Mouse (Mus musculus) embryonic fibroblast, embryonic 13.5 days (primary cell): ENCODE measurements around the gene Fbxo21. TPM values are rescaled to one million over a fixed set of nuclear protein-coding genes. Genes with fewer than 3 reads are reported as not detected.

ENCODE experiments used
- H3K27ac ChIP-seq: 2 replicates; pipeline ENCODE4 v1.5.1; 2012; ENCODE audit warnings: low read length, control low read depth, inconsistent platforms; ENCODE audit not compliant: insufficient read depth
- H3K4me1 ChIP-seq: 2 replicates; pipeline ENCODE4 v1.6.1; 2011; ENCODE audit warnings: low read length; ENCODE audit not compliant: control insufficient read depth, insufficient read depth
- H3K4me3 ChIP-seq: 2 replicates; pipeline ENCODE4 v1.5.1; 2011; ENCODE audit warnings: mild to moderate bottlenecking, control low read depth, low read length; ENCODE audit not compliant: insufficient read depth
- CTCF ChIP-seq: IDR thresholded peaks from 2 replicates; pipeline ENCODE4 v1.5.1; 2011; ENCODE audit warnings: mild to moderate bottlenecking, control low read depth, low read length, moderate library complexity, borderline replicate concordance; ENCODE audit not compliant: insufficient read depth
- POLR2A ChIP-seq: IDR thresholded peaks from 2 replicates; pipeline ENCODE4 v1.6.1; 2011; ENCODE audit warnings: low read depth, mild to moderate bottlenecking, control low read depth, low read length, moderate library complexity
- polyA plus RNA-seq: library from polyadenylated mRNA; stranded (reverse); fragments of >200 nt; gene quantifications from 2 replicates; pipeline ENCODE4 v1.2.4, GENCODE M21; 2011; ENCODE audit warnings: low read depth; ENCODE audit not compliant: missing spikeins, insufficient read length

The Fbxo21 gene
- polyA plus RNA-seq, 1 experiment = 39.0 TPM

DNA sequence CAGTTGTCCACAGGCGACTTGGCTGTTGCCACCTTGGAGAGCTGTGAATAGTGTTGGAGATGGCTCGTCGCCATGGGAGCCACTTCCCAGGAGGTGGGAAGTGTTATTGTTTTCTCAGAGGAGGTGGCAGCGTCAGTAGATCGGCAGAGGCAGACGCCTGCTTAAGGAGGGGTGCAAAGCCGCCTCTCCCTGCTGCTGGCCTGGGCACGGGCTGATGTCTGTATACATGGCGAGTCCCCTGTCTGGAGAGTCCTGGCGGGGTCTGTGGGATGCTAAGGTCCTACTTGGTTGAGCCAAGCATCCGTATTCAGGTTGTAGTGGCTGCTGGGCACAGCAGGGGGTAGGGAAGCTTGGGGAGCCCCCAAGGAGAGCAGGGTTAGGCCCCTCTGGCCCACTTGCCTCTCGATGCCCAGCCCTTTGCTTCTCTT lies 62.7 kb downstream of the Fbxo21 start:
- H3K4me1 ChIP-seq = no peaks in the 10 kb centered on the region
- no peak overlapping the region for H3K27ac ChIP-seq
- TF ChIP-seq CTCF = no peak
- no peak for TF ChIP-seq POLR2A
- no peak overlapping the region for H3K4me3 ChIP-seq

DNA sequence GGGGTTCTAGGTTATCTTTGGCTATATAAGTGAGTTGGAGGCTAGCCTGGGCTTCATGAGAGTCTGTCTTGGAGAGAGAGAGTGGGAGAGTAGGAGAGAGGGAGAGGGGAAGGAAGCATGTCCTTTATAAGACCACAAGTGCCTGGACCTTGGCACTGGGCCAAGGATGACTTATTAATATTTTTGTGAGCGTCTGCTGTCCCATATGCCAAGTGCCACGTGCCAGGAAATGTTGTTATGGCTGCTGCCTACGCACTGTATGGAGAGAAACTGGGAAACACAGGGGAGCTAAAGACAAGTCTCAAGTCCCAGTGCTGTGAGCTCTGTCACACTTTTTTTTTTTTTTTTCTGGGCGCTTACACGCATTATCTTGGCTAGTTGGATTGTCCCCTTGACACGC lies 66.1 kb downstream of the Fbxo21 start:
- Histone ChIP-seq H3K27ac (no peak overlapping the region), H3K4me1 (no peaks in the 10 kb centered on the region), H3K4me3 (no peak overlapping the region)
- TF ChIP-seq CTCF (no peak), POLR2A (no peak)

DNA sequence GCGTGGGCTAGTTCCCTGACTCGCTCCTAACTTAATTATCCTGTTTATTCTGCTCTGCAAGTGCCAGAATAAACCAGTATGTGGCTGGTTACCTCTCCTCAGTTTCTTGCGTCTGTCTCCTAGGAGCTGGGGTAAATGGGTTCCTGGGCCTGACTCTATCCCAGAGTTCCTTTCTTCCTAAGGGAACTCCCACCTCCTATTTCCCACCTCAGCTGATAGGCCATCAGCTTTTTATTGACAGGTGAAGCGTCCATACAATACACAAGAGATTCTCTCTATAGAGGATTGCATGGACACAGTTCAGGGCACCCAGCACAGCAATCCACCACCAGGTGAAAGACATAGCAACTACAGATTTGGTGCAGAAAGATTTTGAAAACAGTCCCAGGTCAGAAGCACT lies 67.2 kb downstream of the Fbxo21 start:
- no peak for TF ChIP-seq CTCF
- Histone ChIP-seq H3K27ac (no peak overlapping the region), H3K4me1 (no peaks in the 10 kb centered on the region), H3K4me3 (no peak overlapping the region)

DNA sequence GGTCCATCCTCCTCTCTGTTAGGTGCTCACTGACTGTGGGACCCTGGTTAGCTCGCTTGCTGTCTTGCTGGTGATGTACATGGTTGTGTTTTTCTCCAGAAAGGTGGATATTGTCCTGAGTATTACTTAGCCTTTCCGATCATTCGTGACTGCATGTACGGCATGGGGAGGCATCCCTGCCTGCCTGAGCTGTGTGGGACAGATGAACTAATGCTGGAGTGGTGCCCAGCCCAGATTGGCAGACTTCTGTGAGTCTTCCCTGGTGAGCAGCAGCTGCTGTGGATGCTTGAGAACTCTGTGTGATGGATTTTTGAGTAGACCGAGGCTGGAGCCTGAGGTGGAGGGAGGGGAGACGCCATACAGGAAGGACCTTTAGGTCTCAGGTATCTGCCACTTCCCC lies 68.4 kb downstream of the Fbxo21 start:
- Histone ChIP-seq H3K4me1 (no peaks in the 10 kb centered on the region), H3K27ac (no peak overlapping the region), H3K4me3 (no peak overlapping the region)
- no peak for TF ChIP-seq CTCF
- TF ChIP-seq POLR2A = no peak

DNA sequence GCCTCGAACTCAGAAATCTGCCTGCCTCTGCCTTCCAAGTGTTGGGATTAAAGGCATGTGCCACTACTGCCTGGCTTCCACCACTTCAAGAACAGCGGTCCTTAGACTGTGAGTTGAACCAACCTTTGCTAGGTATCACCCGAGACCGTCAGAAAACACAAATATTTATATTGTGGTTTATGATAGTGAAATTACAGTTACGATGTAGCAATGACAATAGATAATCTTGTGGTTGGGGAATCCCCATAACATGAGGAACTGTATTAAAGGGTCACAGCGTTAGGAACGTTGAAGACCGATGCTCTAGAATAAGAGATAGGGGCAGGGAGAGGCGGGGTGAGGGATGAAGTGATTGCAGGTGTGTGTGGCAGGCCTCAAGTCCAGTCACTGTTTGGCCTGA lies 68.9 kb downstream of the Fbxo21 start:
- H3K4me3 ChIP-seq = no peak overlapping the region
- H3K27ac ChIP-seq = no peak overlapping the region
- no peaks in the 10 kb centered on the region for H3K4me1 ChIP-seq
- TF ChIP-seq POLR2A (no peak), CTCF (no peak)

GRCm38 (mm10) chr5:118047091-118047757 lies 70.7 kb downstream of the Fbxo21 start:
- no peaks in the 10 kb centered on the region for H3K4me1 ChIP-seq
- H3K27ac ChIP-seq = no peak overlapping the region
- no peak overlapping the region for H3K4me3 ChIP-seq
- TF ChIP-seq POLR2A (no peak), CTCF (no peak)

DNA sequence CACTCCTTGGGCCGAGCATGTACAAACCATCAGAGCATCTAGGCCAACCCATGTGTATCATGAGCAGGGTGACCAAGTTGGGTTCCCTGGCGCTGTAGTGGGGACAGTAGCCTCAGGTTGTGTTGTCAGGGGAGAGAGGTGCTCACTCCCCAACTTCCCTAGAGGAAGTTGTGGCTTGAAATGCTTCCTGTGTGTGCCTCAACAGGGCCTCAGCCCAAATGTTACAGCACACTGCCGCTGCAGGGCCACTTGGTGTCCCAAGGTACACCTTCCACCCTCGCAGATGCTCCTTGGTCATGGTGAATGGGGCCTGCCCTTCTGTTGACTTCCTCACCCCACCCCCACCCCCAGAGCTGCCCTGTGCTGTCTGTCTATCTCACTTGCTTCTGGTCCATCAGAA lies 71.9 kb downstream of the Fbxo21 start:
- Histone ChIP-seq H3K4me1 (no peaks in the 10 kb centered on the region), H3K4me3 (no peak overlapping the region), H3K27ac (no peak overlapping the region)
- no peak for TF ChIP-seq POLR2A
- TF ChIP-seq CTCF = no peak

DNA sequence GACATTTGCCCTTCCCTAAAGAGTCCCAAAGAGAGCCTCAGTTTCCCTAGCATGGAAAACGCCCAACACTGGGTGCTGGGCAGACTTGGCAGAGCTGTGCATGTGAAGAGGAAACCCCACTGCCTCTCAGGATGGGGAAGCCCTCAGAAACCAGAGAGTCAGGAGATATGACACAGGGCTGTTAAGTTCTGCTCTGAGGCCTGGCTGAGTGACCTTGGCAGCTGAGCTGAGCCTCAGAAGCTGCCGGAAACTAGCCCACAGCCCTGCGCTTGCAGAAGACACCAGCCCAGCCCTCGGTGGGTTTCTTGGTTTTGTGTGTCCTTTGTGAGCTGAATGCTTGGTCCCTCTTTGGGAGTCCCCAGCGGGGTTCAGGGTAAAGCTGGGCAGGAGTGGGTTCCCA lies 72.4 kb downstream of the Fbxo21 start:
- TF ChIP-seq POLR2A (no peak), CTCF (no peak)
- H3K27ac ChIP-seq = no peak overlapping the region

DNA sequence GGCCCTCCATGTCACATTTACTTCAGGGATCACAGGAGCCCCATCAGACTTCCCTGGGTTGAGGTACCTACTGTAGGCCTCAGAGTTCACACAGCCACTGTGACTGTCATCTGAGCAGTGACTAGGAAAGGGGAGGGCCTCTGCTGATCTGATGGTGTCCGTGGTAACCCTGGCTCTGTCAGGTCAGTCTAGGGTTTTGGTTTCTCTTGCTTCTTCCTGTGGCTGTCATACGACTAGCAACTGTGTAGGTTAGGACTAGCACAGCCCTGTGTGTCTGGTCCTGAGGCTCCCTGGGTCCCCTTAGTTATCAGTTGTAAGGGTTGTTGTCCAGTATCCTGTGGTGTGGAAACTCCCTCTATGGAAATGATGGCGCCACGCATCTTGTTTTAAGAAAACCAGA lies 74.2 kb downstream of the Fbxo21 start:
- no peak overlapping the region for H3K27ac ChIP-seq
- TF ChIP-seq POLR2A = no peak
- TF ChIP-seq CTCF = no peak
- no peak overlapping the region for H3K4me3 ChIP-seq
- no peaks in the 10 kb centered on the region for H3K4me1 ChIP-seq

More for the DNA sequence above, 72.4 kb downstream of the Fbxo21 start:
- Histone ChIP-seq H3K4me3 (no peak overlapping the region), H3K4me1 (no peaks in the 10 kb centered on the region)

- Histone ChIP-seq H3K4me3 (no peak overlapping the region), H3K4me1 (no peaks in the 10 kb centered on the region), H3K27ac (no peak overlapping the region)
- no peak for TF ChIP-seq POLR2A
- no peak for TF ChIP-seq CTCF
These were observed 75.6 kb downstream of the Fbxo21 start for GRCm38 (mm10) chr5:118051981-118052662.

DNA sequence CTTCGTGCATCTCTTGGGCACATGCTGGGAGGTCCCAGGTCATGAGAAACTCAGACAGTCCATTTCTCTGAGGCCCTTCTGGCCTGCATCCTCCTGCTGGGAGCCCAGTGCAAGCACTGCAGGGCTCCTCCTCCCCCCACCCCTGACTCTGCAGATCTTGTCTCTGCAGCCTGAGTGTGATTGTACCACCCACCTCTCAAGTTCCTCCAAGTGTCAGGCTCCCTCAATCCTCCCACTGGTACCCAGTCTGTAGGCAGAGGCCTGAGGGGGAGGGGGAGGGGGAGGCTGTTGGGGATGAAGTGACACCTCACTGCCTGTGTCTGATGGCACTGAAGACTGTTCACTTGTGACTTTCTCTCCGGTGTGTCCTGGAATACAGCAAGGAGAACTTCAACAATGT lies 76.7 kb downstream of the Fbxo21 start:
- Histone ChIP-seq H3K27ac (no peak overlapping the region), H3K4me3 (no peak overlapping the region), H3K4me1 (no peaks in the 10 kb centered on the region)
- TF ChIP-seq CTCF (no peak), POLR2A (no peak)
